Mouse (Mus musculus) heart, embryonic 16.5 days (tissue): ENCODE data around the gene App. TPM values are rescaled to one million over a fixed set of nuclear protein-coding genes. Genes with fewer than 3 reads are reported as not detected.

Experiments
- ATAC-seq: fragments of 200-750 bp; cut with Nextera tagmentation; replicated peaks from 2 replicates; pipeline ENCODE4 v1.8.0; 2017; ENCODE audit warnings: moderate number of reproducible peaks; ENCODE audit not compliant: insufficient read depth, low FRiP score; ENCODE audit errors: extremely low read depth
- H3K27ac ChIP-seq: fragments of 300-500 bp; sonication (generic); 2 replicates; pipeline ENCODE4 v1.5.1; 2014; ENCODE audit warnings: mild to moderate bottlenecking, low read length, control low read depth, moderate library complexity
- H3K27me3 ChIP-seq: fragments of 300-500 bp; sonication (generic); 2 replicates; pipeline ENCODE4 v1.6.1; 2014; ENCODE audit warnings: low read length, mixed read lengths; ENCODE audit not compliant: control insufficient read depth, insufficient read depth
- H3K36me3 ChIP-seq: fragments of 300-500 bp; sonication (generic); 2 replicates; pipeline ENCODE4 v1.6.1; 2014; ENCODE audit not compliant: control insufficient read depth, insufficient read depth
- H3K4me1 ChIP-seq: fragments of 300-500 bp; sonication (generic); 2 replicates; pipeline ENCODE4 v1.6.1; 2014; ENCODE audit warnings: low read length, mixed read lengths; ENCODE audit not compliant: control insufficient read depth, insufficient read depth
- H3K4me2 ChIP-seq: fragments of 300-500 bp; sonication (generic); 2 replicates; pipeline ENCODE4 v1.6.1; 2014; ENCODE audit warnings: low read depth, mild to moderate bottlenecking, control low read depth, low read length
- H3K4me3 ChIP-seq: fragments of 300-500 bp; sonication (generic); 2 replicates; pipeline ENCODE4 v1.5.1; 2014; ENCODE audit warnings: mild to moderate bottlenecking, control low read depth, low read length
- H3K9ac ChIP-seq: fragments of 300-500 bp; sonication (generic); 2 replicates; pipeline ENCODE4 v1.6.1; 2014; ENCODE audit warnings: low read length, control low read depth
- H3K9me3 ChIP-seq: fragments of 300-500 bp; sonication (generic); replicated peaks from 2 replicates; pipeline ENCODE4 v1.6.1; 2016; ENCODE audit warnings: low read length; ENCODE audit not compliant: control insufficient read depth
- WGBS: fragments of 180-500 bp; shearing (Covaris S2); extraction: QIAGEN DNeasy Blood & Tissue Kit; methylation state at CpG from one replicate; pipeline ENCODE4 v1.1.7; 2014; 5-methylcytosine and 5-hydroxymethylcytosine counted together
- polyA plus RNA-seq: library from polyadenylated mRNA; unstranded; fragments of >200 nt; fragmentation: Nextera tagmentation; extraction: Ambion mirVana; gene quantifications from 2 replicates; pipeline ENCODE4 v1.2.1, GENCODE M21; 2015

App gene
- polyA plus RNA-seq, 1 experiment from 2014 or later: 187 TPM

DNA sequence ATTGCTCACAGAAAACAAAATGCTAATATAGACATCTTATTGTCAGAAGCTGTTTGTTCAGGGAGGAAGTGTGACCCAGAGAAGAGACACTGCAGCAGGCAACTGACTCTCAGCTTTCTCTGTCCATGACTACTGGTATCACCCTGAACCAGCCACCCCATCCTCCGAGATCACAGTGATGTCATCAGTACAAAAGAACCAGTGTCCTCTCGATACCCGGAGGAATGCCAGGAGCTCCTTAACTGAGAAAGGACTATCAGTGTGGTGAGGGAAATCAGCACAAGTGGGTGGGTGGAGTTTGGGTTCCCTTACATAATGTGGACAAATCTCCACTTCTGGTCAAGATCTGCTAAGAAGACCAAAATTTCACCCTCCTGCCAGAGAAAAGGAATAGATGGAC lies 150.5 kb downstream of the App start:
- H3K36me3 ChIP-seq: peaks cover 25% of the 10 kb centered on the region
- 59% methylated on average over 3 of the region's 3 CpGs for WGBS
- ATAC-seq: no peak

DNA sequence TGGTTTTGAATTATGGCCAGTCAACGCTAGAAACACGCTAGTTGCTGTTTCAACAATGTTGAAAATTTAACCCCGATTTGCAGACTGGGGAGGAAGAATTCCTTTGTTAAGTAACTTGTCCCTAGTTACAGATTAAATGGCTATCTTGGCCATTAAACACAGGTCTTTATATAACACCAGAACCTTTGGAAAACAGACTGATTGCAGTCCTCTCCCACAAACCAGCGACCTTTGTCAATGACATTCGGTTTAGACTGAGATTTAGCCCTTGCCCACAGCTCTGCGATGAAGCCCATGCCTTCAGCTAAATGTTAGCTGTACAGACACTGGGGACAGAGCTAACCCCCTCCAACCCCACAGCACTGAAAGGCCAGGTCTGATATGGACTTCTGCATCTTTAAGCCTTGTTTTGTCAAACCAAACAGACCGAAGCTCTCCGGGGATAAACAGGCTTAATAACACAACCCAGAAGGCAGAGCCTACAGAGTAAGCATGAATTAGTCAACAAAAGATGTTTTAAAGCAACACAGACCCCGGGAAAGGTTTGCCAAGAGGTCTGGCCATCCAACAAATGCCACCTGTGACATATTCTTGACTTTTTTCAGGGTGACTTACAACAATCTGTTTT lies 152.8 kb downstream of the App start:
- no peaks in the 10 kb centered on the region for H3K27me3 ChIP-seq
- H3K27ac ChIP-seq: no peak overlapping the region
- H3K36me3 ChIP-seq: peaks cover 22% of the 10 kb centered on the region
- WGBS: 88% methylated on average over 9 of the region's 9 CpGs
- H3K9ac ChIP-seq: no peak overlapping the region
- no peak for ATAC-seq
- 0 out of 2 replicates have a peak, but pooled peaks cover 2% of the 10 kb centered on the region for H3K4me1 ChIP-seq
- no peaks in the 10 kb centered on the region; the same call in 1 of the 2 replicates for H3K9me3 ChIP-seq
- H3K4me3 ChIP-seq: no peak overlapping the region
- no peak overlapping the region for H3K4me2 ChIP-seq

More for the DNA sequence above, 150.5 kb downstream of the App start:
- H3K4me3 ChIP-seq: no peak overlapping the region
- no peaks in the 10 kb centered on the region; the same call in 1 of the 2 replicates for H3K9me3 ChIP-seq
- no peak overlapping the region for H3K9ac ChIP-seq
- no peaks in the 10 kb centered on the region for H3K4me1 ChIP-seq
- no peaks in the 10 kb centered on the region for H3K27me3 ChIP-seq
- no peak overlapping the region for H3K4me2 ChIP-seq
- H3K27ac ChIP-seq: no peak overlapping the region

DNA sequence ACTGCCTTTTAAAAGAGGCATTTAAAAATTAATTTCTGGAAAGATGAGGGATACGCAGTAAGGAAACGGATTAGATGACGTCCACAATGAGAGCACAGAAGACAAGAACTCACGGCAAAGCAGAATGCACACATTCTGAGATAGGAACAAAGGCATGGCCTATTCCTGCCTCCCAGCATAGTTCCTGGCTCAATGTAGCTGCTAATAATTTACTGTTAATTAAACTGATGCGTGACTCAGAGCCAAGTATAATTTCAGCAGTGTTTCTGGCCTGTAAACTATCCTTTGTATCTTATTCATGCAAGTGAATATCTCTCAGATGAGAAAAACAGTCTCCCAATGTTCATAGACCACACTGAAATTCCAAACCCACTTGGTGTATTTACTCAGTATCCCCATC lies 154.3 kb downstream of the App start:
- Histone ChIP-seq H3K36me3 (peaks cover 18% of the 10 kb centered on the region), H3K9ac (no peak overlapping the region), H3K27me3 (no peaks in the 10 kb centered on the region), H3K27ac (no peak overlapping the region), H3K4me3 (no peak overlapping the region), H3K9me3 (no peaks in the 10 kb centered on the region), H3K4me2 (no peak overlapping the region), H3K4me1 (0 out of 2 replicates have a peak, but pooled peaks cover 2% of the 10 kb centered on the region)
- 85% methylated on average over 5 of the region's 5 CpGs for WGBS
- ATAC-seq: no peak

DNA sequence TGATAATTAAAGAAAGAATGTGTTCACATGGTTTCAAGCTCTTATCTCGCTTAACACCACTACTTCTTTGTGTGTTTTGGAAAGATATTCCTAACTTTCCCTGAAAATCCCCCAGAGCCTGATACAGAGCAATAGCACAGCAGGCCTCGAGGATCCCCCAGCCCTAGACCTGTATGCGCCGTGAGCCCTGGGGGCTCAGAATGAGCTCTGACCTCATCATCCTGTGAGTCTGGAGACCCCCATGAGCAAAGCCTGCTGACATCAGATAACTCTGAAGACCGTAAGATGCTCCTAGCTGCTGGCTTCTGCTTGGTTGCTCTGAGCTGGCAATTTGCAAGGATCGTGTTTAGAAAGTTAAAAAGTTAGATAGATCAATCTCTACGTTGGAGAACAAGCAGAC lies 155.7 kb downstream of the App start:
- 55% methylated on average over 7 of the region's 7 CpGs for WGBS
- no peak overlapping the region for H3K9ac ChIP-seq
- H3K9me3 ChIP-seq: no peaks in the 10 kb centered on the region
- no peak overlapping the region for H3K4me2 ChIP-seq
- ATAC-seq: no peak
- no peaks in the 10 kb centered on the region for H3K27me3 ChIP-seq
- H3K4me3 ChIP-seq: no peak overlapping the region
- H3K4me1 ChIP-seq: 0 out of 2 replicates have a peak, but pooled peaks cover 2% of the 10 kb centered on the region
- no peak overlapping the region for H3K27ac ChIP-seq
- peaks cover 23% of the 10 kb centered on the region for H3K36me3 ChIP-seq

DNA sequence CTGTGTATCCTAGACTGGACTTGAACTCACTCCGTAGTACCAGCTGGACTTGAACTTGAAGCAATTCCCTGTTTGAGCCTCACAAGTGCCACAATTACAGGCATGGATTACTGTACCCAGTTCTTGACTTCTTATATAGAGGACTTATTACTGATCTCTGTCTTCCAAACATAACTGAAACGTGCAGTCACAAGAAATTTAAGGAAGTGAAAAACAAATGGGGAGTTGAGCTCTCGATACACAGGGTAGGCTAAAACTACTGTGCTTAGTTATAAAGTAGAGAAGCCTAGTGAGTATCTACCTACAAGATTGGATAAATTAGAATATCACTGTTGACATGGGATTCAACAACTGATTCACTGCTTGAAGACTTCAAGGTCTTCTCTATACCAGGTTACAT lies 160.9 kb downstream of the App start:
- no peak overlapping the region for H3K9ac ChIP-seq
- no peak overlapping the region for H3K4me2 ChIP-seq
- no peak for ATAC-seq
- no peaks in the 10 kb centered on the region for H3K9me3 ChIP-seq
- no peak overlapping the region for H3K4me3 ChIP-seq
- H3K27me3 ChIP-seq: no peaks in the 10 kb centered on the region
- H3K4me1 ChIP-seq: 0 out of 2 replicates have a peak, but pooled peaks cover 2% of the 10 kb centered on the region
- WGBS: 91% methylated on average over 3 of the region's 3 CpGs
- peaks cover 29% of the 10 kb centered on the region for H3K36me3 ChIP-seq
- no peak overlapping the region for H3K27ac ChIP-seq

DNA sequence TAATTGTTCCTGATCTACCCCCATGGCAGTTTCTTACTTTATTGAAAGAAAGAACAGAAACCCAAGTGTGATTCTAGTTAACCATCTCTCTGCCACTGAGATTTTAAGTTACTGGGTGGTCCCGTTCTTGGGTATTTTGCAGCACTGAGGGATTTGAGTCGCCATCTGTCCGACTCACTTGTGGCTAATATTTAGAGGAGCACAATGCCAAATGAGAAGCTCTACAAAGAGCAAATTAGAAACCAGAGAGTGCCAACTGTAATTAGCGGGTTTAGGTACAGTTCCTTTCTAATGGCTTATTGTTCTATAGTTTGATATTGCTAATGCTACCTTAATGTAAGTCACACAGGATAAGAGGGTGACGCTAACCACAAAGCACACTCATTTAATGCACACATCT lies 161.4 kb downstream of the App start:
- no peak overlapping the region for H3K27ac ChIP-seq
- H3K4me1 ChIP-seq: no peaks in the 10 kb centered on the region
- H3K9me3 ChIP-seq: no peaks in the 10 kb centered on the region
- no peaks in the 10 kb centered on the region for H3K27me3 ChIP-seq
- 93% methylated on average over 5 of the region's 5 CpGs for WGBS
- H3K4me3 ChIP-seq: no peak overlapping the region
- H3K36me3 ChIP-seq: peaks cover 29% of the 10 kb centered on the region
- no peak overlapping the region for H3K4me2 ChIP-seq
- H3K9ac ChIP-seq: no peak overlapping the region
- no peak for ATAC-seq

DNA sequence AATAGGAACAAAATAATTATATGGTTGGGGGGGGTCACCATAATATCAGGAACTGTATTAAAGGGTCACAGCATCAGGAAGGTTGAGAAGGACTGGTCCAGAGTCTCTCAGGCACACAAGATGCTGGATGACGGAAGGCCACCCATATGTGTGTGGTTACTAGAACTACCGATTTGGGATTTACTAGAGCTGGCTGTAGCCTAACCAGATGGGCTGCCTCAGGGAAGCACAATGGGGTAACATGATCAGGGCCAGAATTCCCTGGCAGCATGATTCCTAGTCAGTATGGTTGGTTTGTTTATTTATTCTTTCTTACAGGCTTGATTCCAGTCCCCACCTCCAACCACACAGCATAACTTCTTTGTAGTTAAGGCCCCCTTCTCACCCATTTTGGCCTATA lies 162.9 kb downstream of the App start:
- 91% methylated on average over 2 of the region's 2 CpGs for WGBS
- Histone ChIP-seq H3K27me3 (no peaks in the 10 kb centered on the region), H3K4me1 (no peaks in the 10 kb centered on the region)

DNA sequence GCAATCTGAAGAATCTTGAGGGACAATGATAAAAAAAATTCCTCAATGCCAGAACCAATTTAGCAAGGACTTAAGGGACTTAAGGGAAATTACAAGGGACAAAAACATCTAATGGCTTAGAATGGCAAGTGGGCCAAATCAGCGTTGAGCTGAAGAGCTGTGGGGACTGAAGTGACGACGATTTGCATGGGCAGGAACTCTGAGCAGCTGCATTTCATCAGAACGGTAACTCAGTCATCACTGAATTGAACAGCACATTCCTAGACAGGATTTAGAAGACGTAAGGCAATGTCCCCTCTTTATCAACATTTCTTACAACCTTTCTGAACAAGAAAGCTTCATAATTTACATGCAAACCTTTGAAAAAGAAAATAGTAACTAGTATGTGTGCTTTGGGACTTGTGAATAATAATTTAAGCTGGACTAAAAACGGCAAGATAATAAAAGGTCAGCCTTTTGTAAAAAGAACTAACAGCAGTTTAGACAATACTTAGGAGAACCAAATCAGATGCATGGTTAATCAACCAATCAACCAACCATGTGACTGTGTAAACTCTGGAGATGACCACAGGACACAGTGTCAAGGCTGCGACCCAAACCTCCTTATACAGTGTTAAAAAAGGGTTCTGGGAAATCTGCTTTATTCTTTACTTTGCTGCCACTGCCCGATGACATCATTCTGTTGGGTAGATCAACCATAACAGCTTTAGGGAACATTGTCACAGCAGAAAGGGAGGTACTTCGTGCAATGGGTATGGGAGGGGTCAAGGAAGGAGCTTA lies 164.5 kb downstream of the App start:
- no peak for ATAC-seq
- WGBS: 60% methylated on average over 9 of the region's 9 CpGs
- H3K4me3 ChIP-seq: no peak overlapping the region
- no peaks in the 10 kb centered on the region for H3K27me3 ChIP-seq
- H3K4me1 ChIP-seq: no peaks in the 10 kb centered on the region
- no peaks in the 10 kb centered on the region for H3K9me3 ChIP-seq
- no peak overlapping the region for H3K4me2 ChIP-seq
- peaks cover 17% of the 10 kb centered on the region for H3K36me3 ChIP-seq
- H3K9ac ChIP-seq: no peak overlapping the region
- H3K27ac ChIP-seq: no peak overlapping the region

More for the DNA sequence above, 162.9 kb downstream of the App start:
- H3K27ac ChIP-seq: no peak overlapping the region
- ATAC-seq: no peak
- H3K36me3 ChIP-seq: peaks cover 27% of the 10 kb centered on the region
- H3K4me2 ChIP-seq: no peak overlapping the region
- H3K9me3 ChIP-seq: no peaks in the 10 kb centered on the region
- H3K9ac ChIP-seq: no peak overlapping the region
- no peak overlapping the region for H3K4me3 ChIP-seq

DNA sequence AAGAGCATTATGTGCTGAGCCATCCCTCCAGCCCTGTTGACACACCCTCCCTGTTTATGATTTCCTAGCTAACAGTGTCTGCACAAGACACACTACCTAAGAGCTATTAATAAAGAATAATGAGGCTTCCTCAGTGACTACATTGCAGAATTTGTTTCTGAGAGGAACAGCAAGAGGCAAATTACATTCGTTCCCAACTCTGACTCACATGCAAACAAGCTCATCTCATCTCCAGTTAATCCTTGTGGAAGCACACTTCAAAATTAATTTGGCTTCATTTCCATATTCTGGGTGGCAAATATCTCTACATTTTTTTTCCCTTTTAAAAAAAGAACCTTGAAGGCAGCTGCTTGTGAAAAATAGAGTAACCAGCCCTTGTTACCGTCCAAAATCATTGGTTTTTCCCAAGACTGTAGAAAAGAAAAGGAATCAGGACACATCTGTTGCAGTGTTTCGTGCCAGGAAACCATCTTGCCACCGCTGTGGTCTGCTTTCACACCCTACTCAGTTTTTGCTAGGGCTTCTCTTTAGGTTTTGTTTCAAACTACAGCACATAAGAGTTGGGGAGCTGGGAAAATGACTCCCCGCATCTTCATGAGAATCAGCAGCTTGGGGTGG lies 171.5 kb downstream of the App start:
- 91% methylated on average over 5 of the region's 5 CpGs for WGBS
- peaks cover 16% of the 10 kb centered on the region for H3K36me3 ChIP-seq
- ATAC-seq: no peak

More for the DNA sequence above, 171.5 kb downstream of the App start:
- Histone ChIP-seq H3K4me2 (no peak overlapping the region), H3K4me3 (no peak overlapping the region), H3K27ac (no peak overlapping the region), H3K9ac (no peak overlapping the region), H3K9me3 (0 out of 2 replicates have a peak, but pooled peaks cover 4% of the 10 kb centered on the region), H3K27me3 (no peaks in the 10 kb centered on the region), H3K4me1 (peaks cover 6% of the 10 kb centered on the region)
